Mouse (Mus musculus) lung, adult 2 months (tissue): Measurements from ENCODE around the gene Lalba.

Source experiments
- CTCF ChIP-seq: fragments of 200-500 bp; IDR thresholded peaks from 2 replicates; pipeline ENCODE4 v1.5.1; 2011; ENCODE audit warnings: mild to moderate bottlenecking, low read length, control low read depth; ENCODE audit not compliant: insufficient read depth
- POLR2A ChIP-seq: fragments of 200-500 bp; IDR thresholded peaks from 2 replicates; pipeline ENCODE4 v1.6.1; 2011; ENCODE audit warnings: low read depth, mild to moderate bottlenecking, control low read depth, low read length, borderline replicate concordance; ENCODE audit errors: extremely low read depth

DNA sequence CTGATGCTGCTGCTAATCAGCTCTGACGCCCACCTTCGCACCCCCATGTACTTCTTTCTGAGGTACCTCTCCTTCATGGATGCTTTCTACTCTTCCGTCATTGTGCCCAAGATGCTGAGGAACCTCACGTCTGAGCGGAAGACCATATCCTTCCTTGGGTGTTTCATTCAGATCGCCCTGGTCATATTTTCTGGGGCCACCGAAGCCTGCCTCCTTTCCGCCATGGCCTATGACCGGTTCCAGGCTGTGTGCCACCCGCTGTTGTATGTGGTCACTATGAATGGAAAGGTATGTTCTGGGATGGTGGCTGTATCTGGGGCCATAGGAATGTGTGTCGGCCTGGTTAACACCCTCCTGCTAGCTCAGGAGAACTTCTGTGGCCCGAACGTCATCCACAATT lies 11.0 kb downstream of the Lalba start:
- no peak for TF ChIP-seq CTCF
- no peak for TF ChIP-seq POLR2A
